Mouse (Mus musculus): ENCODE measurements at regions not wholly inside any gene's neighbourhood (a gene's known extent, or its start where the extent isn't known, plus 50 kb on each side); places are given as distances from the start of the nearest gene placed in this dataset.
A peak's percentile ranks its signal among the peaks of the same experiment; 100 is the strongest.

GRCm38 (mm10) chr2:169493609-169494275 lies 93.8 kb downstream of the Gm11011 start:
- H3K27ac ChIP-seq = no peak overlapping the region
- 53% methylated on average over 16 of the region's 16 CpGs for WGBS
- H3K4me1 ChIP-seq = peaks cover 11% of the 10 kb centered on the region
- no peaks in the 10 kb centered on the region for H3K27me3 ChIP-seq
- ATAC-seq (ENCODE audit: insufficient number of reproducible peaks, insufficient read depth, low FRiP score, low TSS enrichment) = no peak
- H3K36me3 ChIP-seq = no peaks in the 10 kb centered on the region
- H3K4me2 ChIP-seq (replicated peaks) = no peak overlapping the region
- no peak overlapping the region for H3K4me3 ChIP-seq
- H3K9ac ChIP-seq = no peak overlapping the region
- no peaks in the 10 kb centered on the region for H3K9me3 ChIP-seq

GRCm38 (mm10) chr2:169483934-169484333 lies 103.6 kb downstream of the Gm11011 start:
- no peak overlapping the region for H3K4me2 ChIP-seq (replicated peaks)
- no peak overlapping the region for H3K27ac ChIP-seq
- 89% methylated on average over 8 of the region's 8 CpGs for WGBS
- H3K27me3 ChIP-seq = no peaks in the 10 kb centered on the region
- no peak overlapping the region for H3K9ac ChIP-seq
- no peaks in the 10 kb centered on the region for H3K9me3 ChIP-seq
- no peak for ATAC-seq (ENCODE audit: insufficient number of reproducible peaks, insufficient read depth, low FRiP score, low TSS enrichment)
- H3K36me3 ChIP-seq = no peaks in the 10 kb centered on the region
- H3K4me3 ChIP-seq = no peak overlapping the region
- peaks cover 12% of the 10 kb centered on the region; the same call in 1 of the 2 replicates for H3K4me1 ChIP-seq

- Histone ChIP-seq H3K9ac (no peak overlapping the region), H3K4me2 (replicated peaks) (no peak overlapping the region), H3K4me3 (no peak overlapping the region), H3K27ac (no peak overlapping the region), H3K9me3 (peaks cover 10% of the 10 kb centered on the region; the same call in 1 of the 2 replicates), H3K36me3 (no peaks in the 10 kb centered on the region), H3K27me3 (no peaks in the 10 kb centered on the region), H3K4me1 (peaks cover 12% of the 10 kb centered on the region; the same call in 1 of the 2 replicates)
- 0 out of 2 replicates have a peak, but pooled peaks have one; percentile 28 for ATAC-seq (ENCODE audit: insufficient number of reproducible peaks, insufficient read depth, low FRiP score, low TSS enrichment)
- WGBS = 32% methylated on average over 15 of the region's 15 CpGs
Measured at GRCm38 (mm10) chr2:169481731-169482465, 105.6 kb downstream of the Gm11011 start.

- Histone ChIP-seq H3K9me3 (peaks cover 10% of the 10 kb centered on the region; the same call in 1 of the 2 replicates), H3K9ac (no peak overlapping the region), H3K27me3 (no peaks in the 10 kb centered on the region), H3K4me2 (replicated peaks) (no peak overlapping the region), H3K27ac (no peak overlapping the region), H3K36me3 (no peaks in the 10 kb centered on the region), H3K4me1 (no peaks in the 10 kb centered on the region), H3K4me3 (no peak overlapping the region)
- whole genome bisulfite sequencing = 34% methylated on average over 9 of the region's 9 CpGs
- no peak for ATAC-seq (ENCODE audit: insufficient number of reproducible peaks, insufficient read depth, low FRiP score, low TSS enrichment)
Measured at GRCm38 (mm10) chr2:169474418-169475112, 113.0 kb downstream of the Gm11011 start.

- Histone ChIP-seq H3K4me1 (0 out of 2 replicates have a peak, but pooled peaks cover 4% of the 10 kb centered on the region), H3K36me3 (no peaks in the 10 kb centered on the region), H3K4me3 (no peak overlapping the region), H3K27me3 (no peaks in the 10 kb centered on the region), H3K27ac (no peak overlapping the region), H3K9ac (no peak overlapping the region), H3K9me3 (no peaks in the 10 kb centered on the region), H3K4me2 (replicated peaks) (no peak overlapping the region)
- no peak for ATAC-seq (ENCODE audit: insufficient number of reproducible peaks, insufficient read depth, low FRiP score, low TSS enrichment)
- 89% methylated on average over 10 of the region's 10 CpGs for WGBS
Measured at GRCm38 (mm10) chr2:169469538-169469937, 118.0 kb downstream of the Gm11011 start.

- H3K9ac ChIP-seq = no peak overlapping the region
- no peak overlapping the region for H3K27ac ChIP-seq
- H3K4me3 ChIP-seq = no peak overlapping the region
- H3K27me3 ChIP-seq = no peaks in the 10 kb centered on the region
- 80% methylated on average over 6 of the region's 6 CpGs for WGBS
- no peaks in the 10 kb centered on the region for H3K36me3 ChIP-seq
- H3K4me2 ChIP-seq (replicated peaks) = no peak overlapping the region
- H3K9me3 ChIP-seq = no peaks in the 10 kb centered on the region
- no peak for ATAC-seq (ENCODE audit: insufficient number of reproducible peaks, insufficient read depth, low FRiP score, low TSS enrichment)
- 0 out of 2 replicates have a peak, but pooled peaks cover 4% of the 10 kb centered on the region for H3K4me1 ChIP-seq
Measured at GRCm38 (mm10) chr2:169467621-169468020, 119.9 kb downstream of the Gm11011 start.

GRCm38 (mm10) chr2:169464106-169464505 lies 123.4 kb downstream of the Gm11011 start:
- no peak overlapping the region for H3K4me3 ChIP-seq
- no peak overlapping the region for H3K27ac ChIP-seq
- 87% methylated on average over 5 of the region's 5 CpGs for WGBS
- ATAC-seq (ENCODE audit: insufficient number of reproducible peaks, insufficient read depth, low FRiP score, low TSS enrichment) = no peak
- no peaks in the 10 kb centered on the region for H3K27me3 ChIP-seq
- no peaks in the 10 kb centered on the region for H3K36me3 ChIP-seq
- no peaks in the 10 kb centered on the region for H3K9me3 ChIP-seq
- no peak overlapping the region for H3K9ac ChIP-seq
- no peak overlapping the region for H3K4me2 ChIP-seq (replicated peaks)
- H3K4me1 ChIP-seq = 0 out of 2 replicates have a peak, but pooled peaks cover 4% of the 10 kb centered on the region

GRCm38 (mm10) chr2:169461491-169462039 lies 126.0 kb downstream of the Gm11011 start:
- ATAC-seq (ENCODE audit: insufficient number of reproducible peaks, insufficient read depth, low FRiP score, low TSS enrichment) = no peak
- H3K9ac ChIP-seq = no peak overlapping the region
- 81% methylated on average over 12 of the region's 12 CpGs for WGBS
- H3K4me2 ChIP-seq (replicated peaks) = no peak overlapping the region
- no peaks in the 10 kb centered on the region for H3K36me3 ChIP-seq
- H3K27ac ChIP-seq = no peak overlapping the region
- H3K4me1 ChIP-seq = no peaks in the 10 kb centered on the region
- H3K4me3 ChIP-seq = no peak overlapping the region
- H3K27me3 ChIP-seq = no peaks in the 10 kb centered on the region
- H3K9me3 ChIP-seq = no peaks in the 10 kb centered on the region

- Histone ChIP-seq H3K9ac (no peak overlapping the region), H3K4me2 (replicated peaks) (no peak overlapping the region), H3K4me3 (no peak overlapping the region), H3K27me3 (no peaks in the 10 kb centered on the region), H3K9me3 (no peaks in the 10 kb centered on the region), H3K4me1 (no peaks in the 10 kb centered on the region), H3K27ac (no peak overlapping the region), H3K36me3 (no peaks in the 10 kb centered on the region)
- 90% methylated on average over 8 of the region's 8 CpGs for WGBS
- no peak for ATAC-seq (ENCODE audit: insufficient number of reproducible peaks, insufficient read depth, low FRiP score, low TSS enrichment)
Measured at GRCm38 (mm10) chr2:169452956-169453355, 134.6 kb downstream of the Gm11011 start.

GRCm38 (mm10) chr2:169450801-169451200 lies 136.7 kb downstream of the Gm11011 start:
- H3K9ac ChIP-seq = no peak overlapping the region
- ATAC-seq (ENCODE audit: insufficient number of reproducible peaks, insufficient read depth, low FRiP score, low TSS enrichment) = no peak
- H3K4me1 ChIP-seq = no peaks in the 10 kb centered on the region
- no peak overlapping the region for H3K4me3 ChIP-seq
- no peaks in the 10 kb centered on the region for H3K27me3 ChIP-seq
- H3K9me3 ChIP-seq = no peaks in the 10 kb centered on the region
- H3K27ac ChIP-seq = no peak overlapping the region
- no peaks in the 10 kb centered on the region for H3K36me3 ChIP-seq
- H3K4me2 ChIP-seq (replicated peaks) = no peak overlapping the region
- WGBS = 79% methylated on average over 6 of the region's 6 CpGs

GRCm38 (mm10) chr2:169447495-169448280 lies 139.9 kb downstream of the Gm11011 start:
- WGBS = 87% methylated on average over 6 of the region's 6 CpGs
- ATAC-seq (ENCODE audit: insufficient number of reproducible peaks, insufficient read depth, low FRiP score, low TSS enrichment) = no peak
- H3K36me3 ChIP-seq = no peaks in the 10 kb centered on the region

More at GRCm38 (mm10) chr2:169447495-169448280, 139.9 kb downstream of the Gm11011 start:
- Histone ChIP-seq H3K9me3 (no peaks in the 10 kb centered on the region), H3K4me2 (replicated peaks) (no peak overlapping the region), H3K4me1 (no peaks in the 10 kb centered on the region), H3K4me3 (no peak overlapping the region), H3K9ac (no peak overlapping the region), H3K27me3 (no peaks in the 10 kb centered on the region), H3K27ac (no peak overlapping the region)
